Mouse (Mus musculus) layer of hippocampus, postnatal 36 days (tissue): ENCODE results near the gene Pcca. TPM values are rescaled to one million over a fixed set of nuclear protein-coding genes. Genes with fewer than 3 reads are reported as not detected.

ENCODE experiments used
- DNase-seq, 2 experiments: peaks; one replicate each; pipeline ENCODE4 v3.0.0; 2022
- total RNA-seq, 2 experiments: library from RNA; stranded (reverse); gene quantifications; 2 replicates each; pipeline ENCODE4 v1.2.3; 2021

Pcca gene
- total RNA-seq, 2 experiments from 2014 or later = 36.1 to 52.2 TPM

GRCm38 (mm10) chr14:122747860-122748842 is 214.0 kb downstream of the Pcca start:
- DNase-seq = no peak

GRCm38 (mm10) chr14:122751552-122751951 is 217.4 kb downstream of the Pcca start:
- DNase-seq = no peak

DNA sequence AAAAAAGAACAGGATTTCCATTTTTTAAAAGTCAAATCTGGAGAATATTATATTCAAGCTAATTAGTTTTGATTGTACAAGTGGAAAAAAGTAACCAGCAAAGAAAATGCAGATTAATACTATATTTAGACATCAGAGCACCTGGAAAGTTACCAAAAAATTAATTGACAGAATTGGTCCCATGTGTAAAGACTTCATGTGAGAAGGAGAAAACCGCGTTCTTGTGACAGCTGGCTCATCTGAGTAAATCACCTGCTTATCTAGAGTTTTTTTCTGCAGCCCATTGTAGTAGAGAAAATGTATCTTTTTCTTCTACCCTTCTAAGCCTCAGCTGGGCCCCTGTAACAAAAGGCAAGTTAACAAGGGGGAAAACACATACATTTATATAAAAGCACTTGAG is 219.2 kb downstream of the Pcca start:
- DNase-seq = no peak

GRCm38 (mm10) chr14:122754311-122754710 is 220.2 kb downstream of the Pcca start:
- DNase-seq = no peak

DNA sequence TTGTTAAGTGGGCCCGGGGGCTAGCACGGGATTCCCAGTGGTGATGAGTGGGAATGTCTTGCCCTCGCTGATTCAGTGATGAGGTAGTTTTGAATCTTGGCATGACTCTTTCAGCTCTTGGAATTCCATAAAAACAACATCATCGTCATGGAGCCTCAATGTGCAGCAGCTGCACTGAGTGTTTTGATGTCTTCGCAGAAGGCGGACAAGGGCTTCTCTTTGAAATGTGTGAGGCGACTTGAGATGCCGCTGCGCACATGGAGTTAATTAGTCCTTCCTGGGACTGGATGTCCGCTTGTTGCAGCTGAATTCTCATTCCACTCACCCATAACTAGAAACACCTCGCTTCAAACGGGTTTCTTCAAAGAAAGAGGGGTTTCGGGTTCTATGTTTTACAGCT is 221.4 kb downstream of the Pcca start:
- no peak for DNase-seq

- no peak for DNase-seq
Measured at GRCm38 (mm10) chr14:122756671-122757070, 222.5 kb downstream of the Pcca start.

GRCm38 (mm10) chr14:122759890-122760289 is 225.8 kb downstream of the Pcca start:
- no peak for DNase-seq

- DNase-seq = no peak
Measured at GRCm38 (mm10) chr14:122760803-122761202, 226.7 kb downstream of the Pcca start.

- DNase-seq = no peak
Measured at GRCm38 (mm10) chr14:122762603-122763002, 228.5 kb downstream of the Pcca start.

DNA sequence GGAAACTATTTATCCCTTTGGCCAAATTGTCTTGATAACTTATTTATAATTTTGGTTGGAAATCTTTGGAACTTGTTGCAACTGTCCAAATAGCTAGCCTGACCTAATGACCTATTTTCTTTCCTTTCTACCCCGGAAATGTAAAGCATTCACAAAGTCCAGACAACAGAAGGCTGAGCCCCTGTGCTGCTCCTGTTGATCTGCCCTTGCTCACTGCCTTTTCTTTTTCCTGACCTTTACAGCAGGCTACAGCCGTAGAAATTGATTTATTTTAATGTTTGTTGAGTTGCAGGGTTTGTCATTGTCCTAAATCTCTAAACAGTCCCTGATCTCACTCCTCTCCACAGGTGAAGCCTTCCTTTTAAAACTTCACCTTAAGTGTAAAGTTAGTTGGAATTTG is 231.8 kb downstream of the Pcca start:
- DNase-seq = no peak

- no peak for DNase-seq
Measured at GRCm38 (mm10) chr14:122766448-122766847, 232.3 kb downstream of the Pcca start.

- no peak for DNase-seq
Measured at GRCm38 (mm10) chr14:122784701-122785100, 250.6 kb downstream of the Pcca start.

- no peak for DNase-seq
Measured at GRCm38 (mm10) chr14:122788199-122788598, 254.1 kb downstream of the Pcca start.

- no peak for DNase-seq
Measured at GRCm38 (mm10) chr14:122790111-122790510, 256.0 kb downstream of the Pcca start.

GRCm38 (mm10) chr14:122793368-122793767 is 259.2 kb downstream of the Pcca start:
- no peak for DNase-seq

- DNase-seq = no peak
Measured at GRCm38 (mm10) chr14:122800296-122800695, 266.2 kb downstream of the Pcca start.

DNA sequence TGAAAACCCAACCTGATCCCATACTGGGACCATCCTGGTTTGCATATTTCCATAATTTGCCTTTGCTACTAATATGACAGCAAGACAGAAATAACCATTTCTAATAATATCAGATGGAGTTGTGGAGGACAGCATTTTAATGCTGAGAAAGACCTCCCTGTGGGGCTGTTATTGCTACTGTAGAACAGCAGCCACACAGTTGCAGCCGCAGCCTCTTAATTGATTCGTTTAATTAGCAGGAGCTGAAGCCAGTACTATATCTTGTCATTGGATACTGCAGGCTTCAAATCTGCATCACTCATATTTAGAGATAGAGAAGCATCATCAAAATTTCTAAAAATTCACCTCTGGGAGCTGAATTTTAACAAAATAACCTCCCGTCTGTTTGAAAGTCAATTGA is 286.9 kb downstream of the Pcca start:
- DNase-seq = no peak

- DNase-seq = no peak
Measured at GRCm38 (mm10) chr14:122823791-122824190, 289.7 kb downstream of the Pcca start.

GRCm38 (mm10) chr14:122825464-122825863 is 291.3 kb downstream of the Pcca start:
- no peak for DNase-seq

- no peak for DNase-seq
Measured at GRCm38 (mm10) chr14:122830433-122830832, 296.3 kb downstream of the Pcca start.

GRCm38 (mm10) chr14:122833666-122834065 is 299.5 kb downstream of the Pcca start:
- no peak for DNase-seq

DNA sequence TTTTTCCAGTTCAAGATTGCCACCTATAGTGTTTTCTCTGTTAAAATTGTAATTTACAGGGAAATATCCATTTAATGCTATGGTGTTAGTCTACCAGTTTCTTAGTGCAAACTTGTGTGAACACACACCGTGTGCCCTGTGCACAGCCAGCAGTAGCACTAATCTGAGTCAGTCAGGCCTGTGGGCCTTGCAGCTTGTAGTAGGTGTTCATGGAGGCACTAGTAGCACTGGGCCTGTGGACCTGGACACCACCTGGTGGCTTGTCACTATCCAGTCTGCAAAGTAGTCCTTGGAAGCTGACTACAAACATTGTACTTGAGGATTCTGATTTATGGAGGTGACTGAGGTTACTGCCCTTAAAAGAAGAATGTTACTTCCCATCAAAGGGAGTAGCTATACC is 300.6 kb downstream of the Pcca start:
- no peak for DNase-seq

- DNase-seq = no peak
Measured at GRCm38 (mm10) chr14:122835487-122836190, 301.5 kb downstream of the Pcca start.

- no peak for DNase-seq
Measured at GRCm38 (mm10) chr14:122836221-122836620, 302.1 kb downstream of the Pcca start.
